Mouse (Mus musculus): ENCODE results near the gene Ankrd37. TPM values are rescaled to one million over a fixed set of nuclear protein-coding genes. Genes with fewer than 3 reads are reported as not detected.
A peak's percentile ranks its signal among the peaks of the same experiment; 100 is the strongest.

Gene Ankrd37
- polyA plus RNA-seq (2015; fragmentation: Nextera tagmentation; extraction: Ambion mirVana), result 27.9 and 36.0 TPM in 2 replicates

DNA sequence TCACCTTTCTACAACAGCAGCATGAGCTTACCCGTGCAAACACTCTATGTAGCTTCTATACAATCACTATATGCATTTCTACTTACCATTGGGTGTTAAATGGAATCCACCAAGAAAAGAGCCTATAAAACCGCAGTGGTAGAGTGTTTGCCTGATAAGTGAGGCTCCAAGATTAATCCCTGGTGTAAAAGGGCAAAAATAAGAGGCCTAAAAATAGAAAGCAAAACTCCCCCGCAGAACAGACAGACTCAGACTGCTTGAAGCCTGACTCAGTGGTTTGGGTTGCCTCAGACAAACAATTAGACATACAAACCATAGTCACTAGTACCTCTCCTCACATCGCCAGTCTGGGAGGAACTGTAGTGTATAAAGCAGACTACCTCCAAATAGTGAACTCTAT is at the start of gene Ankrd37:
Gene Ankrd37 (minus strand): TSS at position 112 of the 400 bp plus-strand sequence.
- Histone ChIP-seq H3K27ac (ENCODE audit: low read length) (no peak within 1 kb of the TSS), H3K4me2 (replicated peaks; ENCODE audit: low read depth, low read length) (no peak within 1 kb of the TSS), H3K4me3 (ENCODE audit: low read depth, low read length) (no peak within 1 kb of the TSS), H3K9me3 (ENCODE audit: low read length) (no peaks in the 10 kb centered on the region), H3K27me3 (replicated peaks; ENCODE audit: insufficient read depth, low read length) (no peaks in the 10 kb centered on the region), H3K9ac (replicated peaks; ENCODE audit: low read depth) (no peak within 1 kb of the TSS), H3K4me1 (ENCODE audit: insufficient read depth, low read depth, low read length) (peaks cover 6% of the 10 kb centered on the region; the same call in 1 of the 2 replicates), H3K36me3 (ENCODE audit: insufficient read depth, low read length) (no peaks in the 10 kb centered on the region)
- ATAC-seq (no peak), DNase-seq (ENCODE audit: low spot score) (no peak)
- 46% methylated on average over 4 of the region's 4 CpGs for WGBS
- no peak for TF ChIP-seq EP300 (IDR thresholded peaks at IDR 0.05)

GRCm38 (mm10) chr8:46040260-46040659 is 34.8 kb upstream of the Ankrd37 start:
- H3K4me1 ChIP-seq (ENCODE audit: insufficient read depth, low read depth, low read length), result no peaks in the 10 kb centered on the region
- DNase-seq (ENCODE audit: low spot score) (no peak), ATAC-seq (no peak)
- WGBS, result 63% methylated on average over 13 of the region's 13 CpGs
- no peak overlapping the region for H3K4me3 ChIP-seq (ENCODE audit: low read depth, low read length)
- H3K9ac ChIP-seq (replicated peaks; ENCODE audit: low read depth), result no peak overlapping the region
- peaks cover 30% of the 10 kb centered on the region for H3K36me3 ChIP-seq (ENCODE audit: insufficient read depth, low read length)
- H3K27ac ChIP-seq (ENCODE audit: low read length), result no peak overlapping the region
- no peaks in the 10 kb centered on the region for H3K9me3 ChIP-seq (ENCODE audit: low read length)
- H3K27me3 ChIP-seq (replicated peaks; ENCODE audit: insufficient read depth, low read length), result no peaks in the 10 kb centered on the region
- H3K4me2 ChIP-seq (replicated peaks; ENCODE audit: low read depth, low read length), result no peak overlapping the region
- no peak for TF ChIP-seq CTCF (IDR thresholded peaks at IDR 0.05)
- TF ChIP-seq EP300 (IDR thresholded peaks at IDR 0.05), result no peak

- WGBS, result 38% methylated on average over 1 of the region's 1 CpGs
- TF ChIP-seq EP300 (IDR thresholded peaks at IDR 0.05), result no peak
- no peak for TF ChIP-seq CTCF (IDR thresholded peaks at IDR 0.05)
- DNase-seq (ENCODE audit: low spot score) (no peak), ATAC-seq (no peak)
- Histone ChIP-seq H3K27me3 (replicated peaks; ENCODE audit: insufficient read depth, low read length) (no peaks in the 10 kb centered on the region), H3K4me3 (ENCODE audit: low read depth, low read length) (no peak overlapping the region), H3K36me3 (ENCODE audit: insufficient read depth, low read length) (peaks cover 25% of the 10 kb centered on the region), H3K9ac (replicated peaks; ENCODE audit: low read depth) (no peak overlapping the region), H3K4me1 (ENCODE audit: insufficient read depth, low read depth, low read length) (no peaks in the 10 kb centered on the region), H3K9me3 (ENCODE audit: low read length) (no peaks in the 10 kb centered on the region), H3K27ac (ENCODE audit: low read length) (no peak overlapping the region), H3K4me2 (replicated peaks; ENCODE audit: low read depth, low read length) (no peak overlapping the region)
These were observed 34.2 kb upstream of the Ankrd37 start for GRCm38 (mm10) chr8:46039666-46040065.

GRCm38 (mm10) chr8:46036217-46036616 is 30.7 kb upstream of the Ankrd37 start:
- no peaks in the 10 kb centered on the region for H3K27me3 ChIP-seq (replicated peaks; ENCODE audit: insufficient read depth, low read length)
- 0 out of 2 replicates have a peak, but pooled peaks cover 7% of the 10 kb centered on the region for H3K36me3 ChIP-seq (ENCODE audit: insufficient read depth, low read length)
- no peak overlapping the region for H3K4me3 ChIP-seq (ENCODE audit: low read depth, low read length)
- no peak overlapping the region for H3K27ac ChIP-seq (ENCODE audit: low read length)
- no peak for TF ChIP-seq CTCF (IDR thresholded peaks at IDR 0.05)
- H3K9me3 ChIP-seq (ENCODE audit: low read length), result no peaks in the 10 kb centered on the region
- DNase-seq (ENCODE audit: low spot score) (no peak), ATAC-seq (no peak)
- 66% methylated on average over 11 of the region's 11 CpGs for WGBS
- H3K4me1 ChIP-seq (ENCODE audit: insufficient read depth, low read depth, low read length), result no peaks in the 10 kb centered on the region
- no peak overlapping the region for H3K4me2 ChIP-seq (replicated peaks; ENCODE audit: low read depth, low read length)
- H3K9ac ChIP-seq (replicated peaks; ENCODE audit: low read depth), result no peak overlapping the region

GRCm38 (mm10) chr8:46024392-46024791 is 18.9 kb upstream of the Ankrd37 start:
- Histone ChIP-seq H3K36me3 (ENCODE audit: insufficient read depth, low read length) (no peaks in the 10 kb centered on the region), H3K4me1 (ENCODE audit: insufficient read depth, low read depth, low read length) (no peaks in the 10 kb centered on the region), H3K27me3 (replicated peaks; ENCODE audit: insufficient read depth, low read length) (no peaks in the 10 kb centered on the region), H3K9ac (replicated peaks; ENCODE audit: low read depth) (no peak overlapping the region), H3K4me2 (replicated peaks; ENCODE audit: low read depth, low read length) (no peak overlapping the region), H3K27ac (ENCODE audit: low read length) (peak overlapping the region; percentile 81), H3K9me3 (ENCODE audit: low read length) (no peaks in the 10 kb centered on the region), H3K4me3 (ENCODE audit: low read depth, low read length) (no peak overlapping the region)
- WGBS, result 28% methylated on average over 4 of the region's 4 CpGs
- TF ChIP-seq CTCF (IDR thresholded peaks at IDR 0.05), result no peak
- TF ChIP-seq EP300 (IDR thresholded peaks at IDR 0.05), result peak; percentile 48; the same call in 1 of the 2 replicates
- DNase-seq (ENCODE audit: low spot score), result peak; percentile 93
- ATAC-seq, result peak; percentile 96

DNA sequence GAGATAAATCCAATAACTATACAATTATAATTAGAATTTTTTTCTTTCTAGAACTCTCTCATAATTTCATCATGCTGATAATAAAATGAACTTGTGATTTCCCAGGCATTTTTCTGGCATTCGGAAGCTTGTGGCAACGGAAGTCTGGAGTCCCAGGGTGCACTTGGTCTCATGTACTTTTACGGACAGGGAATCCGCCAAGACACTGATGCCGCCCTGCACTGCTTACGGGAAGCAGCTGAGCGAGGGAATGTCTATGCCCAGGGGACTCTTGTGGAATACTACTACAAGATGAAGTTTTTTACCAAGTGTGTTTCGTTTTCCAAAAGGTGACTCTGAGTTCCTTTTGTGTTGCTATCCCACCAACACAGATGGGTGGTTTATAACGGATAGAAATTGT is 17.3 kb upstream of the Ankrd37 start:
- 91% methylated on average over 9 of the region's 9 CpGs for WGBS
- TF ChIP-seq CTCF (IDR thresholded peaks at IDR 0.05), result no peak
- no peak for TF ChIP-seq EP300 (IDR thresholded peaks at IDR 0.05)
- no peaks in the 10 kb centered on the region for H3K27me3 ChIP-seq (replicated peaks; ENCODE audit: insufficient read depth, low read length)

GRCm38 (mm10) chr8:46022203-46022602 is 16.7 kb upstream of the Ankrd37 start:
- ATAC-seq, result no peak; the same call in 1 of the 2 replicates

More for the DNA sequence above, 17.3 kb upstream of the Ankrd37 start:
- H3K9me3 ChIP-seq (ENCODE audit: low read length), result no peaks in the 10 kb centered on the region
- no peaks in the 10 kb centered on the region for H3K36me3 ChIP-seq (ENCODE audit: insufficient read depth, low read length)
- H3K4me2 ChIP-seq (replicated peaks; ENCODE audit: low read depth, low read length), result no peak overlapping the region
- no peak overlapping the region for H3K27ac ChIP-seq (ENCODE audit: low read length)
- H3K9ac ChIP-seq (replicated peaks; ENCODE audit: low read depth), result no peak overlapping the region
- ATAC-seq (no peak), DNase-seq (ENCODE audit: low spot score) (no peak)
- H3K4me3 ChIP-seq (ENCODE audit: low read depth, low read length), result no peak overlapping the region
- no peaks in the 10 kb centered on the region for H3K4me1 ChIP-seq (ENCODE audit: insufficient read depth, low read depth, low read length)

More at GRCm38 (mm10) chr8:46022203-46022602, 16.7 kb upstream of the Ankrd37 start:
- Histone ChIP-seq H3K4me3 (ENCODE audit: low read depth, low read length) (no peak overlapping the region), H3K36me3 (ENCODE audit: insufficient read depth, low read length) (no peaks in the 10 kb centered on the region), H3K4me2 (replicated peaks; ENCODE audit: low read depth, low read length) (no peak overlapping the region), H3K4me1 (ENCODE audit: insufficient read depth, low read depth, low read length) (no peaks in the 10 kb centered on the region), H3K27me3 (replicated peaks; ENCODE audit: insufficient read depth, low read length) (no peaks in the 10 kb centered on the region), H3K9ac (replicated peaks; ENCODE audit: low read depth) (no peak overlapping the region), H3K9me3 (ENCODE audit: low read length) (no peaks in the 10 kb centered on the region), H3K27ac (ENCODE audit: low read length) (no peak overlapping the region)
- TF ChIP-seq EP300 (IDR thresholded peaks at IDR 0.05) (no peak), CTCF (IDR thresholded peaks at IDR 0.05) (no peak)
- WGBS, result 75% methylated on average over 9 of the region's 9 CpGs
- DNase-seq (ENCODE audit: low spot score), result no peak
